Mouse (Mus musculus): ENCODE data around the gene Mef2c.

Mef2c gene

DNA sequence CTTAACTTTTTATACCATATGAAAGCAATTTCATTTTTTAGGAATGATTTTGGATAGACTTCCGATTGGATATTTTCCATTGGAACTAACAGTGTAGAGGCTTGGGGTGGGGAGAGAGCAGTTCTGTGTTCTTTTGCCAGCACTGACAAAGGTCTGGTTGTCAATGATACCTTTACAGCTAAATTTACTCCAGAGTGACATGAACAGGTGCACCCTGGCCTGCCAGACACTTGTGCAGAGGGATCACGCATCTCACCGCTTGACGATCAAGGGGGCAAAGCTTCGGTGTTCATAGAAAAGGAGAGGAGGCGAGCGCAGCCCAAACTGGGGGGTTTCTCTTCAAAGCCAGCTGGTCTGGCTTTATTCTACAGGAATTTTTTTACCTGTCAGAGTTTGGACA lies at the start of gene Mef2c:
Mef2c (plus strand) TSS at position 116 of the 400 bp plus-strand sequence.
- DNase-seq (ENCODE audit: low read depth, low spot score) = no peak

DNA sequence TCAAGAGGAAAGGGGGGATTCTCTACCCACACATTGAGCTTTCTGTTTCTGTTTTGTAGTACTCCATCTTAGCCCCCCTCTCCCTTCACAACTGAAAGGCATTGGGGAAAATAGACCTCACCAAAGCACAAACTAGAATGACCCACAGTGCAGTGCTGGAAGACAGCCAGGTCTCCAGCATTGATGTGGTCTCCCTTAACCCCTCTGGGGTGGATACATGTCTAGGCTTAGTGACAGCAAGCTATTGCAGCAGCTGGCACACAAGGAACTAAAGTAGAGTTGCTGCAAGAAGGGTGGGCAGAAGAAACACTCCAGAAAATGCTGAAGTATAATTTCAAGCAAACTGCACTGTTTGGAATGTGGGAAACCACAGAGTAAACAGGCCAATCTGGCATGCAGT lies 45.1 kb upstream of the Mef2c start:
- DNase-seq (ENCODE audit: low read depth, low spot score) = no peak

DNA sequence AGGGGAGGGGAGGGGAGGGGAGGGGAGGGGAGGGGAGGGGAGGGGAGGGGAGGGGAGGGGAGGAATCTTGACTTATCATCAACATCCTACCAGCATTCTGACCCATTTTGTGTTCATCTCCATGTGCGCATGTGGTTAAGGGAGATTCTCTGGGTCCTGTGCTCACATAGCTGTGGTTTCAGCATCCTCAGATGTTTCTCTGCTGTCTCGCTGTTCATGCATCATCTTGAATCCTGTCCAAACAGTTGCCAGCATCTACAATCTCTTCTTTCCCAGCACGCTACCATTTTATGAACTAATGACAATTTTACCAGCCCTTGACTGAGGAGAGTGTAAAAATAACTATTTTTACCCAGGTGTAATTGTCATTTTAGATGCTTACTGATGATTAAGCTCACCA lies 44.2 kb upstream of the Mef2c start:
- no peak for DNase-seq (ENCODE audit: low read depth, low spot score)

DNA sequence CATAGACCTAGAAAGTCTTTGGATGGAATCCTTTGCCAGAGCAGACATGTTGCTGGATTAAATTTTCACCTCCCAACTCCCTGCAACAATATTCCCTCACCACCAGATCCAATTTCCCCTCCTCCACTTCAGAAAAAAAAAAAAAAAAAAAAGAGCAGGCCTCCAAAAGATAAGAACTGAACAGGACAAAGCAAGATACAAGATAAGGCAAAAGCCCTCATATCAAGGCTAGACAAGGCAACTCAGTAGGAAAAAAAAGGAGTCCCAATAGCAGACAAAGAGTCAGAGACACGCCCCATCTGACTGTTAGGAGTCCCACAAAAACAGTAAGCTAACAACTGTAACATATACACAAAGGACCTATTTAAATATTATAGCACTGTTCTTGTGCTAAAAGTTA lies 43.2 kb upstream of the Mef2c start:
- no peak for DNase-seq (ENCODE audit: low read depth, low spot score)

DNA sequence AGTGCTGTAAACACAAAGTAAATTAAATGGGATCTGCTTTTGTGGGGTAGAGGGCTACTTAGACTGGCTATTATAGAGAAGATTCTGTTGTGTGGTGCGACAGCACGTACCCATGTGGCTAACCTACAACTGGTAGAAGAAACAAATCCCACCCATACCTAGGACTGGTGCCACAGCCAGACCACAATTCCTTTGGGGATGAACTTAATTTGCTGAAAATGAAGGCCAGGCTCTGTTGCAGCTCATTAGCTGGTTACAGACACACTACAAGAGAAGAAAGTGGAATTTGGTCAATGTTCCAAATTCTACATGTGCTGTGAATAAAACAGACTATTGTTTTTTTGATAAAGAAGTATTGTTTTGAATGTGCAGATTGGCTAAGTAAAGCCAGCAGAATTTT lies 42.3 kb upstream of the Mef2c start:
- DNase-seq (ENCODE audit: low read depth, low spot score) = no peak

DNA sequence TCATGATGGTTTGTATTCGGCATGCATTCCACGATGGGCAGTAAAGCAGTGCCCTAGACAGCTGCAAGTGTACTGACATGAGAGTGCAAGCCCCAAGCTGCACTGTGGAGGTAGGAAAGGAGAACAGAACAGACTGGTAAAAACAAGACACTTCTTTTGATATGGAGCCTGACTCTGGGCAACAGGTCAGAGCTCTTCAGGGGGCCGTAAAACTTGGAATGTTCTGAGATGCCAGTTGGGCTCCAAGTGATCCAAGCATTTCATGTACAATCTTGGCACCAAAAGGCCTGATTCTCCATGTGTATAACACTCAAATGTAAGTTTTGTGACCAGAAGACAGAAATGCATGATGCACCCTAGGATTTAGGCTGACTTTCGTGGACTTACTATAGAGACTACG lies 37.1 kb upstream of the Mef2c start:
- no peak for DNase-seq (ENCODE audit: low read depth, low spot score)

DNA sequence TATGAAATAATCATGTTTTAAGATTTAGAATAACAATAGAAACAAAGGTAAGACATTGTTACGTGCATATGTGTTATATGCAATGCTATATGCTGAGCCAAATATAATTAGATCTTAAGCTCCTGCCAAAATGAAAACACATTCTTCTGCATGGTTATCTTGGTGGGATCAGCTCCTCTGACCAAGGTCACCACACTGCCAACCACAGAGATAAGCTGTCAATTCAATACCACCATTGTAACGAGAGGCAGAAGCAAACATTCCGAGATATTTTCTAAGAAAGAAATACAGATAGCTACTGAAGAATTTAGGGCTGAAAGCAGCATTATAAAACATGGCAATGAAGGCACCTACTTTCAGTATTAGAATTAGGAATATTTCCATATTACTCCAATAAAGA lies 35.0 kb upstream of the Mef2c start:
- DNase-seq (ENCODE audit: low read depth, low spot score) = no peak

DNA sequence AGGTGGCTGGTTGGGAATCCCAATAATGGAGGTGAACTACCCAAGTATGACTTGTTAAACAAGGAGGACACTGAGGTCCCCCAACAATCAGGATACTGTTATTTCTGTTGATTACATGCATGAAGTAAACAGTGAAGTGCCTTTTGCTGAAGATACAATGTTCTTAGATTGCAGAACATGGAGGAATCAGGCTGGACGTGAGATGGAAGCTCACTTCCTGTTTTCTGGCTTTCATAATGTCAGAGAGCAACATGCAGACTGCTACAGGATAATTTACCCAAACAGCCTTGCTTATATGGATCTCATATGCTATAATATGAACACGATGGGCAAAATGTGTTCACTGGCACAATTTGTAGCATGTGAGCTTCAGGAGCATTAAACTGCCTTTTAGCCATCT lies 30.1 kb upstream of the Mef2c start:
- no peak for DNase-seq (ENCODE audit: low read depth, low spot score)

DNA sequence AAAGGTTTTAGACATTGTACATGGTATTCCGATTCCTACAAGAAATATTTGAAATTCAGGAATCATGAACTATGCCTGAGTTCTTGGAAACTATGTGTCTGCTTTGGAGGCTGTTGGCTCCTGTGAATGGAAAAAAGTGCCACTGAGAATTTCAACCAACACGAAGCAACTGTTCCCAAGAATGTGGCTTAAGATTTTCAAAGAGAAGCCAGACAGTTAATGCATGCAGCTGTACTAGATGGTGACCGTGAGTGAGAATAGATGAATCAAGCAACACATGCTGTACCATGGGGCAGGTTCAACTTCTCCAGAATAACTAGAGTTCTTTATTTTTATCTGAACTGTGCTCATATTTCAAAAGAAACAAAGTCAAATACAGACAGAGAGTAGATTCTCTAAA lies 23.4 kb upstream of the Mef2c start:
- no peak for DNase-seq (ENCODE audit: low read depth, low spot score)

DNA sequence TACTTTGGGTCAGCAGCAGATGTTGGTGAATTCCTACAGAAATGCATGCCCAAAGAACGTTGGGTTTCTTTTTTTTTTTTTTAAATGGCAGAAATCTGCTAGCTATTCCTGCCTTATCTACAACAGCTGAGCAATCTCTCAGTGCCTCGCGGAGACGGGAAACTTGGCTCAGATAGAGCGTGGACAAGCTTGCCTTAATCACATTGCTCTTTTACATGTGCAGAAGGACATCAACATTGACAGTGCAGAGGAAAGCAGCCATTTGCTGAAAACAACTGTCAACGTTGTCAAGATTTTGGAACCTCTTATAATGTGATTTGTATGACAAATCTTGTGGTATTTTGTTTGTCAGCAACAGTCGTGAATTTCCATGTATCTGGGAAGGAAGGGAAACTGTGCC lies 22.5 kb upstream of the Mef2c start:
- DNase-seq (ENCODE audit: low read depth, low spot score) = no peak

DNA sequence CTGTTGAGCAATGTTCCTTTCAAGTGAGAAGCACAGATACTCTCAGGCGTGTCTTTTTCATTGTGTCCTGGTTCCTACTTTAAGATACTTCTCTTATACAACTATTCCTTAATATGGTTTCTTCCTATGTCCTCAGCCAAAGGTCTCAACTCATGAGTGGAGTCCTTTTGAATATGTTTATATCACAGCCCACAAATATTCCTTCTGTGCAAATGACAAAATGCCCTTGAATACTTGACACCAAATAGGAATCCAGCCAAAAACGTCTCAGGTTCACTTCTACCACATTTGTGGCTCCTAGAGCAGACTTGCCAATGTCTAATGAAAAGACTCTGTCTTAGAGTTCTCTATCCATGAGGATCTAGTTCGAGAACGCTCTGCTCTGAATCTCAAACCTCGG lies 21.7 kb upstream of the Mef2c start:
- no peak for DNase-seq (ENCODE audit: low read depth, low spot score)

DNA sequence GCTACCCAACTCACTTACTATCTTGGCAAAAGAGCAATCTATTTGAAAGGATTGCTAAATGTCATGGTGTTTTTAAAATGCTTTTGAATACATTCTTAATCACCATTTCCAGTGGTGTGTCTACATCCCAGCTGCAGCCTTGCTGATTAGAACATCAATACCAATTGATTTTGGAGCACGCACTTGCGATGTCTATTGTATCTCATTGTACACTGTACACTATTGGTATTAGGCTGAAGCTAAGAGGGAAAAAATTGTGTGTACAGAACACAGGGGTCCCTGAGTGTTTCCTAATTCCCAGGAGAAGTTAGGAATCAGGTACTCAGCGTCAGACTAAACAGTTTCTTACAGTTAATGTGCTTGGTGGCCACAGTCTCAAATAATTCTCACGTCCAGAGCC lies 19.6 kb upstream of the Mef2c start:
- no peak for DNase-seq (ENCODE audit: low read depth, low spot score)

DNA sequence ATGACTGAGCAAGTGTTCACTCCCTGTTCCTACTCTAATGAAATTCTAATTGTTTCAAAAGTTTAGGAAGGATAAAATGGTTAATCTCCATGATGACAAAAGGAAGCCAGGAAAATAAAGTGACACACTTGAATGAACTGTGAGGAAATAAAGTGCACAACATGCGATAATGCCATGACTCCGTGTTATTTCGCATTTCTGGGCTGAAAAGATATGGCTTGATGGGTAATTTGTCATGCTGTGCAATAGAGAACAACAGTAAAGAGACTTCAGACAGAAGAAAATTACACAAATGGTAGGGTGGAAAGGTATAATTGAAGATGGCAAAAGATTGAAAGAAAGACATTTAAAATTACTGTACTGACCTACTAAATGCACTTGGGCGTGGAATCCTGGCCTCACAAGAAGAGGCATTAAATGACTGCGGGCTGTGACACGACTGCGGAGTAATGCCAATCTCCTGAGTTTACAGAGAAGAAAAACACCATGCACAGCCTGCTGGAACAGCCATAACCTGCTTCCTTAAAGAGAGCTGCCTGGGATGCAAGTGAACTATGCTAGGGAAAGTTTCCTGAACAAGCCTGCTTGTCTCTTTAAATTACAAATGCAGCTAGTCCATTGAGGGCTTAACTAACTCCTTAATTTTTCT lies 19.0 kb upstream of the Mef2c start:
- no peak for DNase-seq (ENCODE audit: low read depth, low spot score)

DNA sequence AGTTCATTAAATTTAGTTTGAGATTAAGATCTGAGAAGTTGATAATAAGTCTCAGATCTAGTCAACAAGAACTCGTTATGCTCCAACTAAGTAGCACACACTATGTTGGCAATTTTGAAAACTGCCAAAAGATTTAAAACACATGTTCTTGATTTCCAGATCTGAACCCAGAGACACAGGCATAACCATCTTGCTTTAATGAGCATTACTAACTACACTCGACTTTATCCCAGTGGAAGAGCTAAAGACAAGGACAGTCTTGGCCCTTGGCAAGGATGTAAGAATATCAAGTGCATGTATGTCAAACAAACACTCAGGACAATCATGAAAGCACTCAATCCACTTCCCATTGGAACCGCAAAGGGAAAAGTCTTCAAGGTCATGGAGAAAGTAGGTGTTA lies 11.8 kb upstream of the Mef2c start:
- DNase-seq (ENCODE audit: low read depth, low spot score) = no peak

DNA sequence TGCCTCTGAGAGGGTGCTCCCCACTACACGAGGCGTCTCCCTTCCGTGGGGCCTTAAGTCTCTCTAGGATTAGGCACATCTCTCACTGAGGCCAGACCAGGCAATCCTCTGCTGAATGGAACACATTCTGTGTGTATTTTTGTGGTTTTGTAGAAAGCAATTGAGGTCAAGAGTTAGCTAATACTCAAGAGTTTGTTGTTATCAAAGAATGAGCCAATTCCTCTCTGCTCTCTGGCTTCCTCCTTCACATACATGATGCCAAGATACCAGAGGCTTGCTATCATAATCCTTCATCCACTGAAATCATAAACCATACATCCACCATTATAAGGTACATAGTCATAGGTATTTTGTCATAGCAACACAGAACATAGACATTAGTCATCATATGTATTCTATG lies 6.1 kb upstream of the Mef2c start:
- no peak for DNase-seq (ENCODE audit: low read depth, low spot score)

DNA sequence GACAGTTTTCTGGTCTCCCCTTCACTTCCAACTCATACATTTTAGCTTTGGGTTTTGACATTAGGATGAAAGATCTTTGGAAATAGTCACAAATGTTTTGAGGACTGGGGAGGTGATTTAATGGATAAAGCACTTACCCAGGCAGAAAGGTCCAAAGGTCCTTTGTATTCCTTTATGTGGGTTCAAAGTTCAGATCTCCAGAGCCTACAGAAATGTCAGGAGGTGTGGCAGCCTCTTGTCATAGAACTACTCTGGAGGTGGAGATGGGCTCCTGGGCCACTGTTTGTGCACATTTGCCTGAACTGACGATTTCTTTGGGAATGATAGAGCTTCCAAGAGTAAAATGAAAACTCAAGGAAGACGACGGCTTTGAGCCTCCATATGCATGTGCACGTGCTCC lies 4.3 kb upstream of the Mef2c start:
- no peak for DNase-seq (ENCODE audit: low read depth, low spot score)

DNA sequence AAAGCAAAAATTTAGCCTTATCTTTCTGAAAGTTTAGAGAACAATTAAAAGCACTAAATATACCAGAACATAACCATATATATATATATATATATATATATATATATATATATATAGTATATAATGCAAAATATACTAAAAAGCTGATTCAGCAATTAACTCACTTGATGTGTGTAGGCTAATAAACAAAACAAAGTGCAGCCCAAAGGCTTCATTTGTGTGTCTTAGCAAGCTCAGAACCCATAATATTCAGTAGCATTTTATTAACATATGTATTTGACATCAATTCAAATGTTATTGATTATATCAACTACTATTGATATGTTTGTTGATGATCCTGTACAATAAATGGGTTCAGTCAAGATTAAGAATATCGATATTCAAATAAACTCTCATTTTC lies 3.9 kb downstream of the Mef2c start:
- no peak for DNase-seq (ENCODE audit: low read depth, low spot score)

DNA sequence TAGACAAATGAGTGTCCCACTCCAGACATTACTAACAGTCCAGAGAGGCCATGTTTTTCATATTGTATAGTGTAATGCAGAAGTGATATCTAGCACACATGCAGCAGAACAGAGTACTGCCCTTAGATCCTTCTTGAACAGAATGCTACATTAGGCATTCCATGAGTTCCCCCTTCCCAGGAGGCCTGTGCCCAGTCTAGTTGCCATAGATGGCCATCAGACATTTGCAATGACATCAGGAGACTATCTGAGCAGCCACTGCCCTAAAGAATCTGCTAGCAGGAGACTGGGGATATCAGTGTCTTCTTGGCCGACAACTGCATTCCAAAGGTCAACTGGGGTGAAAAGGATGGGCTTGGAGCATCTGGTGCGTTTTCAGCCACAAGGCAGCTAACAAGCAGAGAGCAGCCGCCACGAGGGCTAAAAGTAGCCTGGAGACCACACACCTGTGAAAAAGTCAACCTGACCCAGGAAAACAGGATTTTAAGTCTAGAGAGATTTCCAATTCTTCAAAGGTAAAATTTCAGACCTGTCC lies 11.2 kb downstream of the Mef2c start:
- no peak for DNase-seq (ENCODE audit: low read depth, low spot score)

DNA sequence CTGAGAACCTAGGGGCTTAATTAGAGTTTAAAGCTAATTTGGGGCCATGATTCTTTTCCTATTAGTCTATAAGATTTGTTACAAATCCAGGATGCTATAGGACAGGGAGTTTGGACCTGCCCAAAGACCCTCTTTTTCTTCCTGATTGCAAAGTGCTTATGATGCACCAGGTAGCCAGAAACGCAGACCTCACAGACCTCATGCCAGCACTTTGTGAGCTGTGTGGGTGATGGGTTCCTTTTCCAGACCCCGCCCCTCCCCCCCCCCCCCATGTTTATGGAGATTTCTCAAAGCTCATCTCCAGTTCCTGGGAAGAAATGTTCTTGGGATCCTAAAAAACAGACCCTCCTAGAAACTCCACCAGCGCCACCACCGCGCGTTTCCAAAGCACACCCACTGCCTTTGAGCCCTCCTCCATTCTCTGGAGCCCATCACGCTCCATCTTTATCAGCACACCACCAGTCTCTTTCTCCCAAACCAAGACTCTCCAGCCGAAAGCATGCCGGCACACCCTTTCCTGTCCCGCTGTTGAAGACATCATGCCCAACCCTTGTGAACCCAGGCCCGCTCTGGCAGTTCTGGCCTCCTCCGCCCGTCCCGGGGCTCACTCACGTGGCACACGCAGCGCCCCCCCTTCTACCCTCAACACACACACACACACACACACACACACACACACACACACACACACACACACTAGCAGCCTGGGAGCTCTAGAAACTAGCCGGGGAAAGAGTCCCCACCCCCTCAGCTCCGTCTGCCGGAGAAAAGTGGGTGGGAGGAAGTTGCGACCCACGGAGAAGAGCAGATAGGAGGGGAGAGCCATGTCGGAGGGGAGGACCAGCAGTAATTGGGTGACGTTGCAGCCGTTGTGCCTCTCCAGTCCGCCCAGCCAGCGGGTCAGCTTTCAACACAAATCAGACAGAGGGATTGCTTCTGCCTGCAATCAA lies 14.1 kb downstream of the Mef2c start:
- peak; percentile 13 for DNase-seq (ENCODE audit: low read depth, low spot score)

DNA sequence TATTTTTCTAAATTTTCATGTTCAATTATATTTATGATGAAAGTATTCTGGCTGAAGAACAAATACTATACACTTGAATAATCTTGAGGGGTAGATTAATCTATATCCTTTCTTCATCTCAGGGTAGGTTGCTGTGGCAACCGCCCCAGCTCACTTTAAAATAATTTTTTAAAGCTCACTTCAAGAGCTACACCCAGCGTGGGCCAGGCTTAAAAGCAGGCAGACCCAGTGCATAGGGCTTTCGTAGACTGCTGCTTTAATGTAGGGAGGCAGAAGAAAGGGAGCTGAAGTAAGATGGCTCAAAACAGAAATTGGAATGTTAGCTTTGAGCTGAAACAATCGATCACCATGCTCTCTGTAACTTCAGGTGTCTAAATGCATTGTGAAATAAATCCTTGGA lies 17.0 kb downstream of the Mef2c start:
- no peak for DNase-seq (ENCODE audit: low read depth, low spot score)

DNA sequence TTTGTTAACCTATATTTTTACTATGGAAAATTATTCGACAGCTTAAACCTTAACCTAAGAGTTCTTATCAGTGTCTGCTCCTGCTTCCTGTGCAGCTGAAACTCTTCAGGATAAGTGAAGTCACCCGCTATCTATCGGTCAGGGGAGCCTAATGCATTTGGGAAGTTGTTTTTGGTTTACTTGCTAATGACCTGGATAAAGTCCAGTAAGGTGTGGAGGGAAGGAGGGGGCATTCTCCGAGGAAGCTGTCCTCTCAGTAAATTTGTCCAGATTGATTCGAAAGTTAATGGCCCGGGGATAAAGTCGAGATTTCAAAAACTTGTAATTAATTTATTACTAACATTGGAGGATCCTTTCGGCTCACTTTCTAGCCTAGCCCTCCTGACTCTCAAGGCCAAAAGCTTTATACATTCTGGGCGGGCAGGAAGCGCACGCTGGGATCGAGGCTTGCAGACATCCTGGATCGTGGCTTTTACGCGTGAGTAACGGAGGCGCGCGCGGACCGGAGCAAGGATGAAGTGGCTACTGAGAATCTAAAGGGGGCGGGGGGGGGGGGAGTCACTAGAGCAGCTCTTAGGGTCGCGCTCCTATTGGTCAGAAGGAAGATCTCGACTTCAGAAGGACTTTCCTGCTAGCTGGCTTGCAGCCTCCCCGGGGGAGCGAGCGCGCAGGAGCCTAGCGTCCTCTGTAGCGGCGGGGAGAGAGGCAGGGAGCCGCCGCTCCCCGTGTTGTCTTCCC lies 19.6 kb downstream of the Mef2c start:
- no peak for DNase-seq (ENCODE audit: low read depth, low spot score)

DNA sequence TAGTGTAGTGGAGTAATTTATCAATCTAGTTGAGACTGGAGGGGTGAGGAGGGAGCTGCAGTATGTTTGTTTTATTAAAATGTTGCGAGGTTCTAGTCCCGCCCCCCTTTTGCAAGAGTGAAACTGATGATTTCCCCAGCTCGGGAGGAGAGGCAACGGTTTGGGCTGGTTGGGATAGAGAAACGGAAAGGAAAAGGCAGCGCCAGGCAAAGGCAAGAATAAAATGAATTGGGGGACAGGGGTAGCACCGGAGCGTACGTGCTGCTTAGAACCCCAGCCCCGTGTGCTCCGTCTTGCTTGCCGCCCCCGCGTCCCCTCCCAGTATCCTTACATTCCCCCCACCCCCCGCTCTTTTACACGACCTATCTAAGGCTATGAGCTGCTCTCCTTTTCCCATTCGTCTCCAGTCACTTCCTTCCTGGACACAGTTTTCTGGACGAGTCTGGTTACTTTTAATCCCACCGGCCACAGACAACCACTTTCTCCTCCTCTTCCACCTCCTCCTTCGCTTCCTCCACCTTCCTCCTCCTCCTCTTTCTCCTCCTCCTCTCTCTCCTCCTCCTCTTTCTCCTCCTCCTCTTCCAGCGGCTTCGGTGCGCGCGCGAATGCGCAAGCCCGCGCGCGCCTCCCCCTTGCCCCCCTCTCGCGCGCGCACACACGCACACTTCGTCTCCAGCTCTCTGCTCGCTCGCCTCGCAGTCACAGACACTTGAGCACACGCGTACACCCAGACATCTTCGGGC lies 20.5 kb downstream of the Mef2c start:
- DNase-seq (ENCODE audit: low read depth, low spot score) = peak; percentile 14

All from retina, postnatal 7 days (tissue).